Mouse (Mus musculus) intestine, embryonic 16.5 days (tissue): ENCODE data around the gene Vwde. TPM values are rescaled to one million over a fixed set of nuclear protein-coding genes. Genes with fewer than 3 reads are reported as not detected.
A peak's percentile ranks its signal among the peaks of the same experiment; 100 is the strongest.

Source experiments
- ATAC-seq: fragments of 200-750 bp; cut with Nextera tagmentation; 2 replicates; pipeline ENCODE4 v1.8.0; 2017; ENCODE audit warnings: moderate TSS enrichment, moderate library complexity
- H3K27ac ChIP-seq: fragments of 300-500 bp; sonication (generic); 2 replicates; pipeline ENCODE4 v1.5.1; 2014; ENCODE audit warnings: mild to moderate bottlenecking, low read length
- H3K27me3 ChIP-seq: fragments of 300-500 bp; sonication (generic); replicated peaks from 2 replicates; pipeline ENCODE4 v1.6.1; 2014; ENCODE audit warnings: low read length, control low read depth, mixed read lengths; ENCODE audit not compliant: control insufficient read depth, insufficient read depth
- H3K36me3 ChIP-seq: fragments of 300-500 bp; sonication (generic); 2 replicates; pipeline ENCODE4 v1.6.1; 2014; ENCODE audit warnings: low read length, control low read depth; ENCODE audit not compliant: control insufficient read depth, insufficient read depth
- H3K4me1 ChIP-seq: fragments of 300-500 bp; sonication (generic); 2 replicates; pipeline ENCODE4 v1.6.1; 2014; ENCODE audit warnings: low read length, control low read depth, mixed read lengths; ENCODE audit not compliant: control insufficient read depth, insufficient read depth
- H3K4me2 ChIP-seq: fragments of 300-500 bp; sonication (generic); 2 replicates; pipeline ENCODE4 v1.6.1; 2014; ENCODE audit warnings: low read depth, low read length, control low read depth
- H3K4me3 ChIP-seq: fragments of 300-500 bp; sonication (generic); 2 replicates; pipeline ENCODE4 v1.5.1; 2014; ENCODE audit warnings: mild to moderate bottlenecking, low read length
- H3K9ac ChIP-seq: fragments of 300-500 bp; sonication (generic); 2 replicates; pipeline ENCODE4 v1.6.1; 2014; ENCODE audit warnings: low read depth, low read length
- H3K9me3 ChIP-seq: fragments of 300-500 bp; sonication (generic); 2 replicates; pipeline ENCODE4 v1.6.1; 2016; ENCODE audit warnings: low read length, control low read depth; ENCODE audit not compliant: control insufficient read depth
- WGBS: fragments of 180-500 bp; shearing (Covaris S2); extraction: QIAGEN DNeasy Blood & Tissue Kit; methylation state at CpG from one replicate; pipeline ENCODE4 v1.1.7; 2014; 5-methylcytosine and 5-hydroxymethylcytosine counted together
- polyA plus RNA-seq: library from polyadenylated mRNA; unstranded; fragments of >200 nt; fragmentation: Nextera tagmentation; extraction: Ambion mirVana; gene quantifications from 2 replicates; pipeline ENCODE4 v1.2.1, GENCODE M21; 2015

The Vwde gene
- polyA plus RNA-seq: not detected in 2 replicates

- no peak for ATAC-seq
- H3K27ac ChIP-seq: no peak within 1 kb of the TSS
- H3K4me1 ChIP-seq: no peaks in the 10 kb centered on the region
- H3K4me3 ChIP-seq: peak within 1 kb of the TSS; percentile 29
- H3K36me3 ChIP-seq: no peaks in the 10 kb centered on the region
- H3K4me2 ChIP-seq: peak within 1 kb of the TSS; percentile 23
- H3K27me3 ChIP-seq: no peaks in the 10 kb centered on the region
- no peaks in the 10 kb centered on the region for H3K9me3 ChIP-seq
- H3K9ac ChIP-seq: no peak within 1 kb of the TSS
- WGBS: 26% methylated on average over 15 of the region's 15 CpGs
Measured at GRCm38 (mm10) chr6:13224596-13225227, at the start of gene Vwde. TSS of gene Vwde (minus strand) at chr6:13224965.

- H3K9ac ChIP-seq: no peak overlapping the region
- ATAC-seq: no peak
- H3K4me3 ChIP-seq: no peak overlapping the region
- H3K27me3 ChIP-seq: no peaks in the 10 kb centered on the region
- H3K27ac ChIP-seq: no peak overlapping the region
- H3K9me3 ChIP-seq: no peaks in the 10 kb centered on the region
- no peaks in the 10 kb centered on the region for H3K4me1 ChIP-seq
- no peaks in the 10 kb centered on the region for H3K36me3 ChIP-seq
- no peak overlapping the region for H3K4me2 ChIP-seq
- WGBS: 88% methylated on average over 4 of the region's 4 CpGs
Measured at GRCm38 (mm10) chr6:13255341-13255740, 30.6 kb upstream of the Vwde start.

GRCm38 (mm10) chr6:13248317-13248969 lies 23.7 kb upstream of the Vwde start:
- Histone ChIP-seq H3K36me3 (no peaks in the 10 kb centered on the region), H3K4me2 (no peak overlapping the region), H3K27ac (no peak overlapping the region), H3K9ac (no peak overlapping the region), H3K4me1 (no peaks in the 10 kb centered on the region), H3K27me3 (no peaks in the 10 kb centered on the region), H3K9me3 (no peaks in the 10 kb centered on the region), H3K4me3 (no peak overlapping the region)
- ATAC-seq: no peak
- WGBS: 74% methylated on average over 4 of the region's 4 CpGs

- no peak overlapping the region for H3K9ac ChIP-seq
- 81% methylated on average over 6 of the region's 6 CpGs for WGBS
- no peak overlapping the region for H3K27ac ChIP-seq
- H3K27me3 ChIP-seq: no peaks in the 10 kb centered on the region
- no peak overlapping the region for H3K4me3 ChIP-seq
- no peak overlapping the region for H3K4me2 ChIP-seq
- H3K9me3 ChIP-seq: no peaks in the 10 kb centered on the region
- H3K36me3 ChIP-seq: no peaks in the 10 kb centered on the region
- H3K4me1 ChIP-seq: no peaks in the 10 kb centered on the region
- ATAC-seq: no peak
Measured at GRCm38 (mm10) chr6:13206157-13206556, 18.6 kb downstream of the Vwde start.

- H3K27me3 ChIP-seq: no peaks in the 10 kb centered on the region
- H3K4me3 ChIP-seq: no peak overlapping the region
- H3K9me3 ChIP-seq: no peaks in the 10 kb centered on the region
- no peaks in the 10 kb centered on the region for H3K4me1 ChIP-seq
- no peaks in the 10 kb centered on the region for H3K36me3 ChIP-seq
- no peak overlapping the region for H3K4me2 ChIP-seq
- H3K27ac ChIP-seq: no peak overlapping the region
- 85% methylated on average over 3 of the region's 3 CpGs for WGBS
- ATAC-seq: no peak
- no peak overlapping the region for H3K9ac ChIP-seq
Measured at GRCm38 (mm10) chr6:13197486-13197885, 27.3 kb downstream of the Vwde start.

- no peak for ATAC-seq
- H3K4me2 ChIP-seq: no peak overlapping the region
- H3K27me3 ChIP-seq: no peaks in the 10 kb centered on the region
- H3K9me3 ChIP-seq: no peaks in the 10 kb centered on the region
- H3K36me3 ChIP-seq: no peaks in the 10 kb centered on the region
- no peak overlapping the region for H3K27ac ChIP-seq
- H3K4me3 ChIP-seq: no peak overlapping the region
- no peaks in the 10 kb centered on the region for H3K4me1 ChIP-seq
- 81% methylated on average over 11 of the region's 11 CpGs for WGBS
- no peak overlapping the region for H3K9ac ChIP-seq
Measured at GRCm38 (mm10) chr6:13186836-13187235, 37.9 kb downstream of the Vwde start.

- Histone ChIP-seq H3K27me3 (no peaks in the 10 kb centered on the region), H3K9me3 (no peaks in the 10 kb centered on the region), H3K4me2 (no peak overlapping the region), H3K9ac (no peak overlapping the region), H3K36me3 (no peaks in the 10 kb centered on the region), H3K27ac (no peak overlapping the region), H3K4me3 (no peak overlapping the region), H3K4me1 (no peaks in the 10 kb centered on the region)
- ATAC-seq: no peak
- WGBS: 72% methylated on average over 3 of the region's 3 CpGs
Measured at GRCm38 (mm10) chr6:13180061-13180460, 44.7 kb downstream of the Vwde start.

- Histone ChIP-seq H3K4me1 (no peaks in the 10 kb centered on the region), H3K4me2 (no peak overlapping the region), H3K9ac (no peak overlapping the region), H3K9me3 (no peaks in the 10 kb centered on the region), H3K27ac (no peak overlapping the region), H3K36me3 (no peaks in the 10 kb centered on the region), H3K27me3 (no peaks in the 10 kb centered on the region), H3K4me3 (no peak overlapping the region)
- no peak for ATAC-seq
- WGBS: 60% methylated on average over 3 of the region's 3 CpGs
Measured at GRCm38 (mm10) chr6:13169459-13170150, 55.2 kb downstream of the Vwde start.

- H3K9me3 ChIP-seq: no peaks in the 10 kb centered on the region
Measured at GRCm38 (mm10) chr6:13166240-13166937, 58.4 kb downstream of the Vwde start.

More at GRCm38 (mm10) chr6:13166240-13166937, 58.4 kb downstream of the Vwde start:
- WGBS: 76% methylated on average over 9 of the region's 9 CpGs
- no peak for ATAC-seq
- H3K4me3 ChIP-seq: no peak overlapping the region
- H3K4me1 ChIP-seq: no peaks in the 10 kb centered on the region
- H3K4me2 ChIP-seq: no peak overlapping the region
- no peaks in the 10 kb centered on the region for H3K36me3 ChIP-seq
- no peak overlapping the region for H3K9ac ChIP-seq
- H3K27me3 ChIP-seq: no peaks in the 10 kb centered on the region
- no peak overlapping the region for H3K27ac ChIP-seq
